Comparison of ENCODE assay signal across 8 mouse cellular contexts in genomic region chr11:98313790-98314323, GRCm38 (mm10). TPM values are rescaled to one million over a fixed set of nuclear protein-coding genes. Genes with fewer than 3 reads are reported as not detected.
DNase-seq lines count a peak whose midpoint lies in the region; ATAC-seq and TF ChIP-seq lines count a peak whose summit lies in the region.

No protein-coding gene starts in this region.

- no peak overlapping the region for H3K4me2 ChIP-seq in liver, embryonic 12.5 days
- peak overlapping the region; percentile 43 for H3K4me2 ChIP-seq in hindbrain, embryonic 15.5 days
- H3K4me2 ChIP-seq in limb, embryonic 14.5 days (replicated peaks; ENCODE audit: low read depth, low read length, severe bottlenecking): no peak overlapping the region

- no peaks in the 10 kb centered on the region for H3K9me3 ChIP-seq in liver, embryonic 12.5 days (replicated peaks)
- no peaks in the 10 kb centered on the region for H3K9me3 ChIP-seq in hindbrain, embryonic 15.5 days
- no peaks in the 10 kb centered on the region for H3K9me3 ChIP-seq in limb, embryonic 14.5 days (ENCODE audit: control insufficient read depth, low read length)

- 2% methylated on average over 23 of the region's 26 CpGs for WGBS in liver, embryonic 12.5 days (ENCODE audit: insufficient replicate concordance)
- WGBS in hindbrain, embryonic 15.5 days: 2% methylated on average over 26 of the region's 26 CpGs
- WGBS in limb, embryonic 14.5 days: 3% methylated on average over 26 of the region's 26 CpGs

- peaks cover 3% of the 10 kb centered on the region; the same call in 1 of the 2 replicates for H3K4me1 ChIP-seq in liver, embryonic 12.5 days
- H3K4me1 ChIP-seq in hindbrain, embryonic 15.5 days (replicated peaks): peaks cover 18% of the 10 kb centered on the region
- H3K4me1 ChIP-seq in limb, embryonic 14.5 days (ENCODE audit: control insufficient read depth, insufficient read depth, low read length): no peaks in the 10 kb centered on the region

- no peak overlapping the region for H3K9ac ChIP-seq in liver, embryonic 12.5 days
- H3K9ac ChIP-seq in hindbrain, embryonic 15.5 days: no peak overlapping the region
- H3K9ac ChIP-seq in limb, embryonic 14.5 days (ENCODE audit: low read depth, low read length, severe bottlenecking): no peak overlapping the region

- no peak overlapping the region for H3K27ac ChIP-seq in liver, embryonic 12.5 days
- H3K27ac ChIP-seq in hindbrain, embryonic 15.5 days (replicated peaks): no peak overlapping the region
- no peak overlapping the region for H3K27ac ChIP-seq in limb, embryonic 14.5 days (replicated peaks; ENCODE audit: low read depth, low read length)

- no peak for TF ChIP-seq POLR2A in limb, embryonic 14.5 days (IDR thresholded peaks at IDR 0.05; ENCODE audit: borderline replicate concordance, extremely low read depth, insufficient read depth, insufficient read length)

- H3K27me3 ChIP-seq in liver, embryonic 12.5 days (replicated peaks): peaks cover 97% of the 10 kb centered on the region
- peaks cover 73% of the 10 kb centered on the region for H3K27me3 ChIP-seq in hindbrain, embryonic 15.5 days
- H3K27me3 ChIP-seq in limb, embryonic 14.5 days (ENCODE audit: control insufficient read depth, insufficient read depth, low read length): peaks cover 53% of the 10 kb centered on the region

- ATAC-seq in liver, embryonic 12.5 days: no peak
- no peak; the same call in 1 of the 2 replicates for ATAC-seq in hindbrain, embryonic 15.5 days (ENCODE audit: low FRiP score, low read depth)
- ATAC-seq in limb, embryonic 14.5 days (ENCODE audit: low FRiP score, low read depth): no peak
- ATAC-seq in activated CD4-positive, CD25-positive, alpha-beta regulatory T cell, adult 4 months: no peak

- peak; percentile 67 for DNase-seq in liver
- peak; percentile 75 to 83 for DNase-seq in adrenal gland, postnatal 36 days
- peak; percentile 8 for DNase-seq in fibroblast of lung, adult 2 months (ENCODE audit: low read depth)
- peak; percentile 82 for DNase-seq in limb, embryonic 14.5 days (ENCODE audit: low spot score)
- DNase-seq in retina, postnatal 1 day: peak; percentile 89

- H3K4me3 ChIP-seq in liver, embryonic 12.5 days: no peak overlapping the region
- 0 out of 2 replicates have a peak overlapping the region, but pooled peaks have one; percentile 7 for H3K4me3 ChIP-seq in hindbrain, embryonic 15.5 days
- no peak overlapping the region for H3K4me3 ChIP-seq in limb, embryonic 14.5 days (replicated peaks; ENCODE audit: low read length)

- H3K36me3 ChIP-seq in liver, embryonic 12.5 days: no peaks in the 10 kb centered on the region
- H3K36me3 ChIP-seq in hindbrain, embryonic 15.5 days: no peaks in the 10 kb centered on the region
- no peaks in the 10 kb centered on the region for H3K36me3 ChIP-seq in limb, embryonic 14.5 days (ENCODE audit: control insufficient read depth, insufficient read depth, low read length)

RNA-seq across cellular contexts. Expression of gene Neurod2, which starts 15.6 kb away (rescaled TPM):
- polyA plus RNA-seq in liver, embryonic 12.5 days (2016; fragmentation: Nextera tagmentation; extraction: Ambion mirVana): not detected in 2 replicates
- not detected for total RNA-seq in adrenal gland, postnatal 36 days (2021)
- polyA plus RNA-seq in hindbrain, embryonic 15.5 days (2015; fragmentation: Nextera tagmentation; extraction: Ambion mirVana): 20.9 and 28.6 TPM in 2 replicates
- 0.14 and 0.52 TPM in 2 replicates for polyA plus RNA-seq in limb, embryonic 14.5 days (2012; rRNA removed)
- polyA plus RNA-seq in limb, embryonic 14.5 days (2014; fragmentation: Nextera tagmentation; extraction: Ambion mirVana): not detected in 2 replicates
- not detected for polyA plus RNA-seq in activated CD4-positive, CD25-positive, alpha-beta regulatory T cell, adult 4 months (2017; shearing (Covaris generic))

RNA-seq across cellular contexts. Expression of gene Ppp1r1b, which starts 34.3 kb away (rescaled TPM):
- polyA plus RNA-seq in liver, embryonic 12.5 days (2016; fragmentation: Nextera tagmentation; extraction: Ambion mirVana): 0.10 TPM in 1 of 2 replicates, not detected in the other
- total RNA-seq in adrenal gland, postnatal 36 days (2021): not detected
- 6.1 and 6.9 TPM in 2 replicates for polyA plus RNA-seq in hindbrain, embryonic 15.5 days (2015; fragmentation: Nextera tagmentation; extraction: Ambion mirVana)
- 3.5 and 3.6 TPM in 2 replicates for polyA plus RNA-seq in limb, embryonic 14.5 days (2012; rRNA removed)
- 2.9 and 3.6 TPM in 2 replicates for polyA plus RNA-seq in limb, embryonic 14.5 days (2014; fragmentation: Nextera tagmentation; extraction: Ambion mirVana)
- not detected for polyA plus RNA-seq in activated CD4-positive, CD25-positive, alpha-beta regulatory T cell, adult 4 months (2017; shearing (Covaris generic))

RNA-seq across cellular contexts. Expression of gene Stard3, which starts 44.3 kb away (rescaled TPM):
- 18.0 and 18.9 TPM in 2 replicates for polyA plus RNA-seq in liver, embryonic 12.5 days (2016; fragmentation: Nextera tagmentation; extraction: Ambion mirVana)
- 10 to 100 TPM; 22.3 to 23.2 TPM for total RNA-seq in adrenal gland, postnatal 36 days (2021)
- polyA plus RNA-seq in hindbrain, embryonic 15.5 days (2015; fragmentation: Nextera tagmentation; extraction: Ambion mirVana): 36.5 and 40.3 TPM in 2 replicates
- 78.2 and 116 TPM in 2 replicates for polyA plus RNA-seq in limb, embryonic 14.5 days (2012; rRNA removed)
- 36.9 and 42.6 TPM in 2 replicates for polyA plus RNA-seq in limb, embryonic 14.5 days (2014; fragmentation: Nextera tagmentation; extraction: Ambion mirVana)
- polyA plus RNA-seq in activated CD4-positive, CD25-positive, alpha-beta regulatory T cell, adult 4 months (2017; shearing (Covaris generic)): 10 to 100 TPM; 33.3 to 42.1 TPM

Comparison
In these comparisons a context has a peak if more than half of its experiments do, and no peak if none do; other contexts are left out.
1. DNase-seq: peak in every context shown above with its lines; median percentile 89 in retina, postnatal 1 day; 82 in limb, embryonic 14.5 days; 79 in adrenal gland, postnatal 36 days; 67 in liver; 8 in fibroblast of lung, adult 2 months.
2. RNA of gene Neurod2, which starts 15.6 kb away (polyA plus RNA-seq): 20.9 to 28.6 TPM in hindbrain, embryonic 15.5 days; 0.14 to 0.52 TPM in limb, embryonic 14.5 days, not detected in liver, embryonic 12.5 days and not detected in activated CD4-positive, CD25-positive, alpha-beta regulatory T cell, adult 4 months; every median in the first group is over 10 times any median in the second.